Mouse (Mus musculus) E14TG2a.4 (cell line): ENCODE results near the gene Luc7l2.

Experiments used
- CTCF ChIP-seq: conservative IDR thresholded peaks from 2 replicates; pipeline ENCODE4 v1.5.1; 2014; ENCODE audit warnings: low read length
- NANOG ChIP-seq: IDR thresholded peaks from 2 replicates; pipeline ENCODE4 v1.6.1; 2014; ENCODE audit warnings: borderline replicate concordance, low read length, mixed read lengths

GRCm38 (mm10) chr6:38634461-38634860, 83.3 kb downstream of the Luc7l2 start:
- no peak for TF ChIP-seq CTCF
- no peak for TF ChIP-seq NANOG
